Mouse (Mus musculus): ENCODE results near the gene Slc31a2. TPM values are rescaled to one million over a fixed set of nuclear protein-coding genes. Genes with fewer than 3 reads are reported as not detected.

Gene Slc31a2
- 7.8 and 8.5 TPM in 2 replicates for polyA plus RNA-seq (2011; ENCODE audit: insufficient read depth, insufficient read length, low read depth, missing spikeins)

- Histone ChIP-seq H3K36me3 (ENCODE audit: control insufficient read depth, insufficient read depth, low read length, poor library complexity, severe bottlenecking) (no peaks in the 10 kb centered on the region), H3K27ac (ENCODE audit: insufficient read depth, low read length) (no peak within 1 kb of the TSS)
- TF ChIP-seq EP300 (IDR thresholded peaks at IDR 0.05; ENCODE audit: insufficient read depth, low read depth, low read length) (peak; percentile 84), CTCF (IDR thresholded peaks at IDR 0.05; ENCODE audit: low read depth, low read length) (no peak), POLR2A (IDR thresholded peaks at IDR 0.05; ENCODE audit: insufficient read depth, low read length) (no peak)
Observed at GRCm38 (mm10) chr4:62262276-62262675, at the start of gene Slc31a2. Gene Slc31a2, plus strand, starts transcription at chr4:62262562.

DNA sequence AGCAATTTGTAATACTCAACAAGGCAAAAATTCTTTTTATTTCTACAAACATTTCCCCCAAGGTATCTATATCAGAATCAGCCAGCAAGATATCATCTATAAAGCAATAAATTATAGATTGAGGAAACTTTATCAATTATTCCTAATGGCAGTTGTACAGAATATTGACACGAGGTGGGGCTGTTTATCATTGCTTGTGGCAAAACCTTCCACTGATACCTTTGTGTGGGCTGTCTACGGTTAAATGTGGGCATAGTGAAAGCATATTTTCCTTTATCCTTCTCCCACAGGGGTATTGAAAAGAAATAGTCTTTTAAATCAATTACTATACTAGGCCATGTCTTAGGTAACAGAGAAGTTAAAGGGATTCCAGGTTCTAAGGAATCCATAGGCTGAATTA lies 48.9 kb upstream of the Slc31a2 start:
- Histone ChIP-seq H3K27me3 (ENCODE audit: control insufficient read depth, insufficient read depth, low read length, poor library complexity, severe bottlenecking) (no peaks in the 10 kb centered on the region), H3K27ac (ENCODE audit: insufficient read depth, low read length) (no peak overlapping the region), H3K36me3 (ENCODE audit: control insufficient read depth, insufficient read depth, low read length, poor library complexity, severe bottlenecking) (no peaks in the 10 kb centered on the region; the same call in 1 of the 2 replicates), H3K4me3 (ENCODE audit: low read depth, low read length) (no peak overlapping the region), H3K9ac (ENCODE audit: low read depth, poor library complexity, severe bottlenecking) (no peak overlapping the region), H3K9me3 (replicated peaks; ENCODE audit: control insufficient read depth, insufficient read depth, low read length, poor library complexity, severe bottlenecking) (peaks cover 30% of the 10 kb centered on the region), H3K4me1 (ENCODE audit: control insufficient read depth, insufficient read depth, low read length) (no peaks in the 10 kb centered on the region)
- TF ChIP-seq EP300 (IDR thresholded peaks at IDR 0.05; ENCODE audit: insufficient read depth, low read depth, low read length) (no peak), CTCF (IDR thresholded peaks at IDR 0.05; ENCODE audit: low read depth, low read length) (no peak), POLR2A (IDR thresholded peaks at IDR 0.05; ENCODE audit: insufficient read depth, low read length) (no peak)

More at GRCm38 (mm10) chr4:62262276-62262675, at the start of gene Slc31a2:
- Histone ChIP-seq H3K4me3 (ENCODE audit: low read depth, low read length) (no peak within 1 kb of the TSS), H3K27me3 (ENCODE audit: control insufficient read depth, insufficient read depth, low read length, poor library complexity, severe bottlenecking) (no peaks in the 10 kb centered on the region), H3K4me1 (ENCODE audit: control insufficient read depth, insufficient read depth, low read length) (peaks cover 1% of the 10 kb centered on the region), H3K9ac (ENCODE audit: low read depth, poor library complexity, severe bottlenecking) (no peak within 1 kb of the TSS), H3K9me3 (replicated peaks; ENCODE audit: control insufficient read depth, insufficient read depth, low read length, poor library complexity, severe bottlenecking) (no peaks in the 10 kb centered on the region)

GRCm38 (mm10) chr4:62228391-62228790 lies 34.0 kb upstream of the Slc31a2 start:
- no peaks in the 10 kb centered on the region for H3K4me1 ChIP-seq (ENCODE audit: control insufficient read depth, insufficient read depth, low read length)
- H3K9me3 ChIP-seq (replicated peaks; ENCODE audit: control insufficient read depth, insufficient read depth, low read length, poor library complexity, severe bottlenecking), result no peaks in the 10 kb centered on the region
- no peak overlapping the region for H3K27ac ChIP-seq (ENCODE audit: insufficient read depth, low read length)
- TF ChIP-seq EP300 (IDR thresholded peaks at IDR 0.05; ENCODE audit: insufficient read depth, low read depth, low read length) (no peak), CTCF (IDR thresholded peaks at IDR 0.05; ENCODE audit: low read depth, low read length) (peak; percentile 63), POLR2A (IDR thresholded peaks at IDR 0.05; ENCODE audit: insufficient read depth, low read length) (no peak)
- no peaks in the 10 kb centered on the region for H3K27me3 ChIP-seq (ENCODE audit: control insufficient read depth, insufficient read depth, low read length, poor library complexity, severe bottlenecking)
- H3K36me3 ChIP-seq (ENCODE audit: control insufficient read depth, insufficient read depth, low read length, poor library complexity, severe bottlenecking), result no peaks in the 10 kb centered on the region
- no peak overlapping the region for H3K4me3 ChIP-seq (ENCODE audit: low read depth, low read length)
- H3K9ac ChIP-seq (ENCODE audit: low read depth, poor library complexity, severe bottlenecking), result no peak overlapping the region

DNA sequence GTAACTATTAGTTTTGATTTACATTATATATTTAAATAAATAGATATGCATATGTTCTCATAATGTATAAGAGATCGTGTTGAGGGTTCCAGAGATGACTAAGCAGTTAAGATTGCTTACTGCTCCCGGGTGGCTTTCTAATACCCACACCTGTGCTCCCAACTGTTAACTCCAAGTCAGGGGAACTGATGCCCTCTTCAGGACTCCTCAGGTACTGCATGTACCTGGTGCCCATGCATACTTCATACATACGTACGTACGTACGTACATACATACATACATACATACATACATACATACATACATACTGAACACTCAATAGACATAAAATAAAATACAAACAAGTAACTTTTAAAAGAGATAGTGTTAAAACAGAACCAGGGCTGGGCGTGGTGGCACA lies 32.9 kb upstream of the Slc31a2 start:
- Histone ChIP-seq H3K4me1 (ENCODE audit: control insufficient read depth, insufficient read depth, low read length) (no peaks in the 10 kb centered on the region), H3K36me3 (ENCODE audit: control insufficient read depth, insufficient read depth, low read length, poor library complexity, severe bottlenecking) (no peaks in the 10 kb centered on the region), H3K9ac (ENCODE audit: low read depth, poor library complexity, severe bottlenecking) (no peak overlapping the region), H3K4me3 (ENCODE audit: low read depth, low read length) (no peak overlapping the region), H3K27ac (ENCODE audit: insufficient read depth, low read length) (no peak overlapping the region), H3K9me3 (replicated peaks; ENCODE audit: control insufficient read depth, insufficient read depth, low read length, poor library complexity, severe bottlenecking) (no peaks in the 10 kb centered on the region), H3K27me3 (ENCODE audit: control insufficient read depth, insufficient read depth, low read length, poor library complexity, severe bottlenecking) (no peaks in the 10 kb centered on the region)
- TF ChIP-seq EP300 (IDR thresholded peaks at IDR 0.05; ENCODE audit: insufficient read depth, low read depth, low read length) (no peak), CTCF (IDR thresholded peaks at IDR 0.05; ENCODE audit: low read depth, low read length) (peak; percentile 29)

DNA sequence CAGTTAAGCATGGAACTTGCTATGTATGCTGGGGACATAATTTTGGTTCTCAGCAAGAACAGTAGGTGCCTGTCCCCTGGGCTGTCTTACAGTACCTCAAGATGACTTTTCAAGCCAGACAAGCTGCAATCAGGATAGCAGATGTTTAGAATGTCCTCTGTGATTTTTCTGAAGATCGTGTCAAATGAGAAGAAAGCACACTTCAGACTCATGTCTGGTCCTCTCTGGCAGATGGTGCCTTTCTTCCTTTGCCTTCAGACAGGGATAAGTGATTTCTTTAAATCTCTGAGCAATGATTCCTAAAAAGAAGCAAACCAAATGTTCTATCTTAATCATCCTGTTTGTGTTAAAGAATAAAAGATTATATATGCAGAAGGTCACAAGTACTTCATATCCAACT lies 32.2 kb upstream of the Slc31a2 start:
- Histone ChIP-seq H3K4me3 (ENCODE audit: low read depth, low read length) (no peak overlapping the region), H3K4me1 (ENCODE audit: control insufficient read depth, insufficient read depth, low read length) (no peaks in the 10 kb centered on the region), H3K27me3 (ENCODE audit: control insufficient read depth, insufficient read depth, low read length, poor library complexity, severe bottlenecking) (no peaks in the 10 kb centered on the region), H3K27ac (ENCODE audit: insufficient read depth, low read length) (no peak overlapping the region), H3K9me3 (replicated peaks; ENCODE audit: control insufficient read depth, insufficient read depth, low read length, poor library complexity, severe bottlenecking) (no peaks in the 10 kb centered on the region), H3K36me3 (ENCODE audit: control insufficient read depth, insufficient read depth, low read length, poor library complexity, severe bottlenecking) (no peaks in the 10 kb centered on the region), H3K9ac (ENCODE audit: low read depth, poor library complexity, severe bottlenecking) (no peak overlapping the region)
- TF ChIP-seq CTCF (IDR thresholded peaks at IDR 0.05; ENCODE audit: low read depth, low read length) (no peak), POLR2A (IDR thresholded peaks at IDR 0.05; ENCODE audit: insufficient read depth, low read length) (no peak), EP300 (IDR thresholded peaks at IDR 0.05; ENCODE audit: insufficient read depth, low read depth, low read length) (no peak)

GRCm38 (mm10) chr4:62230769-62231168 lies 31.6 kb upstream of the Slc31a2 start, which contains the start of gene Zfp37:
Gene Zfp37, minus strand, starts transcription at chr4:62231047.
- H3K9me3 ChIP-seq (replicated peaks; ENCODE audit: control insufficient read depth, insufficient read depth, low read length, poor library complexity, severe bottlenecking), result no peaks in the 10 kb centered on the region
- H3K27me3 ChIP-seq (ENCODE audit: control insufficient read depth, insufficient read depth, low read length, poor library complexity, severe bottlenecking), result no peaks in the 10 kb centered on the region
- H3K4me1 ChIP-seq (ENCODE audit: control insufficient read depth, insufficient read depth, low read length), result no peaks in the 10 kb centered on the region
- no peaks in the 10 kb centered on the region for H3K36me3 ChIP-seq (ENCODE audit: control insufficient read depth, insufficient read depth, low read length, poor library complexity, severe bottlenecking)
- TF ChIP-seq EP300 (IDR thresholded peaks at IDR 0.05; ENCODE audit: insufficient read depth, low read depth, low read length) (no peak), CTCF (IDR thresholded peaks at IDR 0.05; ENCODE audit: low read depth, low read length) (peak; percentile 64)
- no peak within 1 kb of the TSS for H3K4me3 ChIP-seq (ENCODE audit: low read depth, low read length)
- H3K9ac ChIP-seq (ENCODE audit: low read depth, poor library complexity, severe bottlenecking), result no peak within 1 kb of the TSS
- no peak within 1 kb of the TSS for H3K27ac ChIP-seq (ENCODE audit: insufficient read depth, low read length)

Data from ES-Bruce4 (cell line).